Mouse (Mus musculus) lung, embryonic 16.5 days (tissue): Measurements from ENCODE around the gene Frmd7. TPM values are rescaled to one million over a fixed set of nuclear protein-coding genes. Genes with fewer than 3 reads are reported as not detected.

Source experiments
- ATAC-seq: fragments of 200-750 bp; cut with Nextera tagmentation; 2 replicates; pipeline ENCODE4 v1.8.0; 2017; ENCODE audit warnings: low read depth, mild to moderate bottlenecking, moderate library complexity
- H3K27ac ChIP-seq: fragments of 300-500 bp; sonication (generic); 2 replicates; pipeline ENCODE4 v1.5.1; 2014; ENCODE audit warnings: mild to moderate bottlenecking, control low read depth, low read length
- H3K27me3 ChIP-seq: fragments of 300-500 bp; sonication (generic); 2 replicates; pipeline ENCODE4 v1.6.1; 2014; ENCODE audit warnings: low read depth, low read length, mixed read lengths; ENCODE audit not compliant: control insufficient read depth, insufficient read depth
- H3K36me3 ChIP-seq: fragments of 300-500 bp; sonication (generic); 2 replicates; pipeline ENCODE4 v1.6.1; 2014; ENCODE audit warnings: low read length; ENCODE audit not compliant: control insufficient read depth, insufficient read depth
- H3K4me1 ChIP-seq: fragments of 300-500 bp; sonication (generic); replicated peaks from 2 replicates; pipeline ENCODE4 v1.6.1; 2014; ENCODE audit warnings: low read length, mixed read lengths; ENCODE audit not compliant: control insufficient read depth, insufficient read depth
- H3K4me2 ChIP-seq: fragments of 300-500 bp; sonication (generic); 2 replicates; pipeline ENCODE4 v1.6.1; 2014; ENCODE audit warnings: low read depth, low read length, control low read depth
- H3K4me3 ChIP-seq: fragments of 300-500 bp; sonication (generic); 2 replicates; pipeline ENCODE4 v1.5.1; 2014; ENCODE audit warnings: mild to moderate bottlenecking, low read length, control low read depth
- H3K9ac ChIP-seq: fragments of 300-500 bp; sonication (generic); 2 replicates; pipeline ENCODE4 v1.6.1; 2014; ENCODE audit warnings: low read length, control low read depth
- H3K9me3 ChIP-seq: fragments of 300-500 bp; sonication (generic); 2 replicates; pipeline ENCODE4 v1.6.1; 2016; ENCODE audit warnings: low read length; ENCODE audit not compliant: control insufficient read depth
- WGBS: fragments of 180-500 bp; shearing (Covaris S2); extraction: QIAGEN DNeasy Blood & Tissue Kit; methylation state at CpG from one replicate; pipeline ENCODE4 v1.1.7; 2014; 5-methylcytosine and 5-hydroxymethylcytosine counted together
- polyA plus RNA-seq: library from polyadenylated mRNA; unstranded; fragments of >200 nt; fragmentation: Nextera tagmentation; extraction: Ambion mirVana; gene quantifications from 2 replicates; pipeline ENCODE4 v1.2.1, GENCODE M21; 2015

Frmd7 gene
- polyA plus RNA-seq = 0.10 and 0.14 TPM in 2 replicates

GRCm38 (mm10) chrX:50942610-50943009, at the start of gene Frmd7:
TSS of gene Frmd7 (minus strand) at chrX:50942710.
- H3K36me3 ChIP-seq = no peaks in the 10 kb centered on the region
- WGBS = 64% methylated on average over 14 of the region's 14 CpGs
- no peaks in the 10 kb centered on the region for H3K4me1 ChIP-seq
- H3K27ac ChIP-seq = no peak within 1 kb of the TSS
- H3K9ac ChIP-seq = no peak within 1 kb of the TSS
- H3K9me3 ChIP-seq = no peaks in the 10 kb centered on the region
- no peak within 1 kb of the TSS for H3K4me3 ChIP-seq
- ATAC-seq = no peak
- no peaks in the 10 kb centered on the region; the same call in 1 of the 2 replicates for H3K27me3 ChIP-seq
- H3K4me2 ChIP-seq = no peak within 1 kb of the TSS

GRCm38 (mm10) chrX:50991324-50991723, 48.8 kb upstream of the Frmd7 start:
- 95% methylated on average over 5 of the region's 5 CpGs for WGBS
- no peaks in the 10 kb centered on the region for H3K36me3 ChIP-seq
- H3K4me1 ChIP-seq = no peaks in the 10 kb centered on the region
- H3K9ac ChIP-seq = no peak overlapping the region
- no peak for ATAC-seq
- H3K27ac ChIP-seq = no peak overlapping the region
- H3K27me3 ChIP-seq = no peaks in the 10 kb centered on the region
- no peak overlapping the region for H3K4me2 ChIP-seq
- H3K4me3 ChIP-seq = no peak overlapping the region
- no peaks in the 10 kb centered on the region for H3K9me3 ChIP-seq

GRCm38 (mm10) chrX:50989940-50990339, 47.4 kb upstream of the Frmd7 start:
- H3K4me3 ChIP-seq = no peak overlapping the region
- WGBS = 91% methylated on average over 6 of the region's 6 CpGs
- no peaks in the 10 kb centered on the region for H3K4me1 ChIP-seq

GRCm38 (mm10) chrX:50988581-50988980, 46.1 kb upstream of the Frmd7 start:
- 55% methylated on average over 1 of the region's 1 CpGs for WGBS
- H3K36me3 ChIP-seq = no peaks in the 10 kb centered on the region
- no peak overlapping the region for H3K9ac ChIP-seq
- H3K27ac ChIP-seq = no peak overlapping the region
- no peak for ATAC-seq
- no peak overlapping the region for H3K4me2 ChIP-seq
- H3K27me3 ChIP-seq = no peaks in the 10 kb centered on the region
- H3K9me3 ChIP-seq = no peaks in the 10 kb centered on the region
- no peaks in the 10 kb centered on the region for H3K4me1 ChIP-seq
- H3K4me3 ChIP-seq = no peak overlapping the region

More at GRCm38 (mm10) chrX:50989940-50990339, 47.4 kb upstream of the Frmd7 start:
- Histone ChIP-seq H3K9ac (no peak overlapping the region), H3K27me3 (no peaks in the 10 kb centered on the region), H3K9me3 (no peaks in the 10 kb centered on the region), H3K36me3 (no peaks in the 10 kb centered on the region), H3K4me2 (no peak overlapping the region), H3K27ac (no peak overlapping the region)
- ATAC-seq = no peak

- Histone ChIP-seq H3K4me2 (no peak overlapping the region), H3K27ac (no peak overlapping the region), H3K27me3 (no peaks in the 10 kb centered on the region), H3K9me3 (no peaks in the 10 kb centered on the region), H3K4me1 (no peaks in the 10 kb centered on the region), H3K36me3 (no peaks in the 10 kb centered on the region), H3K9ac (no peak overlapping the region), H3K4me3 (no peak overlapping the region)
- ATAC-seq = no peak
- WGBS = 79% methylated on average over 2 of the region's 2 CpGs
Measured at GRCm38 (mm10) chrX:50978428-50978827, 35.9 kb upstream of the Frmd7 start.

- no peak overlapping the region for H3K27ac ChIP-seq
- H3K4me2 ChIP-seq = no peak overlapping the region
- no peaks in the 10 kb centered on the region for H3K4me1 ChIP-seq
- no peak overlapping the region for H3K9ac ChIP-seq
- no peak overlapping the region for H3K4me3 ChIP-seq
- H3K36me3 ChIP-seq = no peaks in the 10 kb centered on the region
- 62% methylated on average over 4 of the region's 4 CpGs for WGBS
- H3K9me3 ChIP-seq = no peaks in the 10 kb centered on the region
- no peak for ATAC-seq
- H3K27me3 ChIP-seq = no peaks in the 10 kb centered on the region
Measured at GRCm38 (mm10) chrX:50972145-50972544, 29.6 kb upstream of the Frmd7 start.

- Histone ChIP-seq H3K36me3 (no peaks in the 10 kb centered on the region), H3K9ac (no peak overlapping the region), H3K4me3 (no peak overlapping the region), H3K9me3 (no peaks in the 10 kb centered on the region), H3K27me3 (no peaks in the 10 kb centered on the region), H3K4me1 (no peaks in the 10 kb centered on the region), H3K4me2 (no peak overlapping the region), H3K27ac (no peak overlapping the region)
- 80% methylated on average over 5 of the region's 5 CpGs for WGBS
- no peak for ATAC-seq
Measured at GRCm38 (mm10) chrX:50969907-50970306, 27.4 kb upstream of the Frmd7 start.

- H3K9ac ChIP-seq = no peak overlapping the region
- no peaks in the 10 kb centered on the region for H3K9me3 ChIP-seq
- no peak overlapping the region for H3K4me3 ChIP-seq
- ATAC-seq = peak; percentile 87
- no peaks in the 10 kb centered on the region for H3K36me3 ChIP-seq
- no peaks in the 10 kb centered on the region for H3K27me3 ChIP-seq
- no peaks in the 10 kb centered on the region for H3K4me1 ChIP-seq
- H3K4me2 ChIP-seq = no peak overlapping the region
- H3K27ac ChIP-seq = peak overlapping the region; percentile 78
- WGBS = 42% methylated on average over 10 of the region's 10 CpGs
Measured at GRCm38 (mm10) chrX:50968157-50968932, 25.8 kb upstream of the Frmd7 start.

GRCm38 (mm10) chrX:50965157-50965556, 22.6 kb upstream of the Frmd7 start:
- Histone ChIP-seq H3K4me2 (no peak overlapping the region), H3K27me3 (no peaks in the 10 kb centered on the region), H3K4me1 (no peaks in the 10 kb centered on the region), H3K9ac (no peak overlapping the region), H3K36me3 (no peaks in the 10 kb centered on the region), H3K4me3 (no peak overlapping the region), H3K27ac (no peak overlapping the region), H3K9me3 (no peaks in the 10 kb centered on the region)
- 54% methylated on average over 3 of the region's 3 CpGs for WGBS
- ATAC-seq = no peak
